Mouse (Mus musculus) E14TG2a.4 (cell line): ENCODE data around the gene Hnrnpa0.

Experiments
- H3K27me3 ChIP-seq: 2 replicates; pipeline ENCODE4 v1.6.1; 2014; ENCODE audit warnings: low read length, control low read depth; ENCODE audit not compliant: insufficient read depth
- H3K36me3 ChIP-seq: 2 replicates; pipeline ENCODE4 v1.6.1; 2014; ENCODE audit warnings: low read length, control low read depth; ENCODE audit not compliant: insufficient read depth
- H3K4me1 ChIP-seq: replicated peaks from 2 replicates; pipeline ENCODE4 v1.6.1; 2014; ENCODE audit warnings: low read depth, low read length, control low read depth
- H3K4me3 ChIP-seq: replicated peaks from 2 replicates; pipeline ENCODE4 v1.5.1; 2014; ENCODE audit warnings: mild to moderate bottlenecking, low read length
- H3K9me3 ChIP-seq: 2 replicates; pipeline ENCODE4 v1.6.1; 2014; ENCODE audit warnings: low read length, control low read depth
- CTCF ChIP-seq: conservative IDR thresholded peaks from 2 replicates; pipeline ENCODE4 v1.5.1; 2014; ENCODE audit warnings: low read length
- NANOG ChIP-seq: IDR thresholded peaks from 2 replicates; pipeline ENCODE4 v1.6.1; 2014; ENCODE audit warnings: borderline replicate concordance, low read length, mixed read lengths
- POU5F1 ChIP-seq: IDR thresholded peaks from 2 replicates; pipeline ENCODE4 v1.6.1; 2014; ENCODE audit warnings: low read length, borderline replicate concordance

The Hnrnpa0 gene

DNA sequence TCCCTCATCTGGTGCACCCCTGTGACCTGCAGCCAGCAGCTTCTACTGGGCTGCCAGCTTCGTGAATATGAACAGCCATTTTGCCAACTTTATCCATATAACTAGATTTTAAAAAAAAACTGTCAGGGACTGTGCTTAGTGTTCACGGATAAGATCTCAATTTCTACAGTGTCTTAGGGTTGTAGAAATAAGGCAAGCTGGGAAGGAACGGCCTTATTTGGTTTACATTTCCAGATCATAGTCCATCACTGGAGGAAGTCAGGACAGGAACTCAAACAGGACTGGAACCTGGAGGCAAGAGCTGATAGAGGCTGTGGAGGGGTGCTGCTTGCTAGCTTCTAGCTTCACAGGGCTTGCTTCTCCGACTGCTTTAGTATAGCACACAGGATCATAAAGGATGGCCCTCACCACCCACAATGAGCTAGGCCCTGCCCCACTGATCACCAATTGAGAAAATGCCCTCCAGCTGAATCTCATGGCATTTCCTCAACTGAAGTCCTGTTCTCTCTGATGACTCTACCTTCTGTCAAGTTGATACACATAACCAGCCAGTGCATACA is 1.4 kb upstream of the Hnrnpa0 start:
- H3K9me3 ChIP-seq = no peaks in the 10 kb centered on the region
- no peaks in the 10 kb centered on the region for H3K27me3 ChIP-seq
- H3K36me3 ChIP-seq = peaks cover 20% of the 10 kb centered on the region
- TF ChIP-seq CTCF (no peak), NANOG (no peak), POU5F1 (no peak)
- H3K4me1 ChIP-seq = peaks cover 38% of the 10 kb centered on the region
- H3K4me3 ChIP-seq = peak overlapping the region; percentile 91

DNA sequence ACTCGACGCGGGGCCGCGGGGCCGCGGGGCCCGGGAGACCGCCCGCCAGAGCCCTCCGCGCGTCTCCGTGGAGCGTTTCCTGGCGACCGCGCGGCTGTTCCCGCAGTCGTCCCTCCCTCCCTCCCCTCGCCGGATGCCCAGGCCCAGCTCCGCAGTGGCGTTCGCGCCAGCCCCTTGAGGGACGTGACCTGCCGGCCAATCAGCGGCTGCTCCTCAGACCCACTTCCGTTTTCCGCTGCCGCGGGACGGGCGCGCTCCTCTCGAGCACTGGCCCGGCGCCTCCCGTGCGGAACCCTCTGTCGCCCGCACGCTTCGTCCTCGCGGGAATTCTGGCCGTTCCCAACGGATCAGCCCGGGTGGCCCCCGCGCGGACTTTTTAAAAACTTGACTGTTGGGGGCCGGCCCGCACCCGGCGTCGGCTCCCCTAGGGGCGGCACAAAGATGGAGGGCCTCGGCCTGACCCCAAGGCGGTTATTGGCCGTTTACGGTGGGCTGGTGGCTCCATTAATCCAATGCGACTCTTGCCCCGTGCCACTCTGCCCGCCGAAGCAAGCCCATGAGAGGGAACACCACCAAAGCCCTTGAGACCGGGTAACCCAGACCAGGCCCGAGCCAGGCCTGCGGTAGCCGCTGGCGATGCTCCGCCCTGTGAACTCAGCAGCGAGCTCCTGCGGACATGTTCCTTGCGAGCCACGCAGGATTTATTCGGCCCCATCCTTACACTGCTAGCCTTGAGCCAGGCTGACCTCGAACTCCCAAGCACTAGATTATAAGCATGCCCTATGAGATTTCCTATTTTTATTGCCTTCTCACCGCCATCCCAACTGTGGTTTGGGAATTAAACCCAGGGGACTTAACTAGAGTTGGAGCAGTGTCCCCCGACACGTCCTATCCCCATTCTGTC is 664 bp upstream of the Hnrnpa0 start:
- Histone ChIP-seq H3K27me3 (no peaks in the 10 kb centered on the region), H3K4me1 (peaks cover 46% of the 10 kb centered on the region), H3K9me3 (no peaks in the 10 kb centered on the region), H3K4me3 (peak overlapping the region; percentile 91), H3K36me3 (peaks cover 23% of the 10 kb centered on the region)
- TF ChIP-seq NANOG (no peak), POU5F1 (no peak), CTCF (no peak)

DNA sequence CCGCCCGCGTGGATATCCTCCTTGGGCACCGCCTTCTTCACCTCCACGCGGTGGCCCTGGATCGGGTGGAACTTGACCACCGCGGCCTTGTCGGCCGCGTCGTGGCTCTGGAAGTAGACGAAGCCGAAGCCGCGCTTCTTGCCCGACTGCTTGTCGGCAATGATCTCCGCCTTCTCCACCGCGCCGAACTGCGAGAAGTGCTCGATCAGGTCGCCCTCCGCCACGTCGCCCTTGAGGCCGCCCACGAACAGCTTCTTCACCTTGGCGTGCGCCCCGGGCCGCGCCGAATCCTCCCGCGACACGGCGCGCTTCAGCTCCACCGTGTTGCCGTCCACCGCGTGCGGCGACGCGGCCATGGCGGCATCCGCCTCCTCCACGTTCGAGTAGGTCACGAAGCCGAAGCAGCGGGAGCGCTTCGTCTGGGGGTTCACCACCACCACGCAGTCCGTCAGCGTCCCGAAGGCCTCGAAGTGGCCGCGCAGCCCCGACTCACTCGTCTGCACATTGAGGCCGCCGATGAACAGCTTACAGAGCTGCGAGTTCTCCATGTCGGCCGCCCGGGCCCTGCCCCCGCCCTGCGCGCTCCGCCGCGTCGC is 492 bp downstream of the Hnrnpa0 start:
- no peaks in the 10 kb centered on the region for H3K9me3 ChIP-seq
- H3K27me3 ChIP-seq = no peaks in the 10 kb centered on the region
- TF ChIP-seq CTCF (no peak), POU5F1 (no peak), NANOG (no peak)
- H3K36me3 ChIP-seq = peaks cover 23% of the 10 kb centered on the region
- peak overlapping the region; percentile 91 for H3K4me3 ChIP-seq
- H3K4me1 ChIP-seq = peaks cover 47% of the 10 kb centered on the region

DNA sequence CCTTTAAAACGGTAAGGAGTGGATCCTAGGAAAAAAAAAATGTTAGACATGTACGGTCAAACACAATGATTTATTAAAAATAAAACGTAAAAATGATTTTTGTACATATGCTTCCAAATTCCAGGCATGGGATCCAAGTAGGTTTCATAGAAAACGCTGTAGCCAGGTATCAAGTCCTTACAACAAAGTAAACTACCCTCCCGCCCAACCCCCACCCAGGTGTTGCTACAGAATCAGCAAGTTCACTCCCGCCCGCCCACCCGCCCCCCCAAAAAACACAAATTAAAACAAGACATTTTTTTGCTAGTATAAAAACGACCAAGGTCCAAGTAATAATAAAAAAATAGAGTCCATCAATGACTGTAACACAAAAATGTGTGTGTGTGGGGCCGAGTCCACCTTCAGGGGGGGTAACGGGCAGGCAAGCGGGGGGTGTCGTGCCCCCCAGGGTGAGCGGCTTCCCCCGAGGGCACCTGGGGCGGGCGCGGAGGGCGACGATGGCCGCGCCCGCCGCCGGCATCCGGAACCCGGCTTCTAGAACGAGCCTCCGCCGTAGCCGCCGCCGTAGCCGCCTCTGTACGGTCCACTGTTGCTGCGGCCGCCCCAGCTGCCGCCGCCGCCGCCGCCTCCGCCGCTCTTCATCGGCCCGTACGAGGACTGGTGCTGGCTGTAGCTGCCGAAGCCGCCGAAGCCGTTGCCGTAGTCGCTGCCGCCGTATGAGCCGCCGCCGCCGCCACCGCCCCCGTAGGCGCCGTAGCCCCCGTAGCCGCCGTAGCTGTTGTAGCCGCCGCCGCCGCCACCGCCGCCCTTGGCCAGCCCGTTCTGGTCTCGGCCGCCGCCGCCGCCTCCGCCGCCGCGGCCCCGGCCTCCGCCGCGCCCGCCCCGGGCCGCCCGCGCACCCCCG is 1.2 kb downstream of the Hnrnpa0 start:
- no peaks in the 10 kb centered on the region for H3K9me3 ChIP-seq
- no peak for TF ChIP-seq NANOG
- TF ChIP-seq POU5F1 = no peak
- no peak for TF ChIP-seq CTCF
- H3K27me3 ChIP-seq = no peaks in the 10 kb centered on the region
- H3K4me1 ChIP-seq = peaks cover 47% of the 10 kb centered on the region
- peak overlapping the region; percentile 91 for H3K4me3 ChIP-seq
- H3K36me3 ChIP-seq = peaks cover 23% of the 10 kb centered on the region

DNA sequence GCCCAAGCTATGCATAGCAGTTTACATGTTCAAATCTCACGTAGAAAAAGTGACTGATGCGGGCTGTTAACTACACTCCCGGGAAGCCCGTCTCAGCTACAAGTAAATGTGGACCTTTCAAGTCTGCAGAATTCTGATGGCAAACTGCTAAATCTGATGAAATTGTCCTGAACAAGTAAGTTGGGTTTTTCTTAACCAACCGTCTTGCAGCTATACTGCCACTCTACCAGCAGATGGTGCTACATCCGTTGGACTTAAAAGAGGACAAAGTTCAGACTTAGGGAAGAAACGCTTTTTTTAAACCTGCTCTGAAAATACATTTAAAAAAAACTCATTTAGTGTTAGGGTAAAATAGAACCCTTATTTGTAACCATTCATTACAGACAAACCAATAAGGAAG is 2.2 kb downstream of the Hnrnpa0 start:
- H3K9me3 ChIP-seq = no peaks in the 10 kb centered on the region
- TF ChIP-seq CTCF = peak; percentile 90
- no peak for TF ChIP-seq NANOG
- TF ChIP-seq POU5F1 = no peak

DNA sequence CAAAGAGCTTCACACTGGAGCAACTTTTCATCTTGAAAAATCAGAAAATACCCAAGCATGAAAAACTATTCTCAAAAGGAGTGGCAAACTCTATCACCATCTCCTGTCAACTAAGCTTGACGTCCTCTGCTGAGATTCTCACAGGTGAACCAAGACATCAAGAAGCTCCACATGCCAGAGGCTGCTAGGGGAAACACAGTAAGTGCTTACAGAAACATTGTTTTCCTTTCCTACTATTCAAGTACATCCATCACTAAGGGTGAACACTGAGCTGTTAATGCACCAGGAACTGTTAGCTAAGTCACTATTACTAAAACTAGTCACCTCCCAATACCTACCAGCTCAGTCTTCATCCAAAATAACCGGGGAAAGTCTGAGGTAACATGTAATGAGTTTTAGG is 3.4 kb downstream of the Hnrnpa0 start:
- no peak for TF ChIP-seq POU5F1
- no peak for TF ChIP-seq NANOG
- TF ChIP-seq CTCF = no peak
- peaks cover 29% of the 10 kb centered on the region for H3K4me1 ChIP-seq
- H3K36me3 ChIP-seq = peaks cover 23% of the 10 kb centered on the region
- H3K9me3 ChIP-seq = no peaks in the 10 kb centered on the region
- no peaks in the 10 kb centered on the region for H3K27me3 ChIP-seq
- H3K4me3 ChIP-seq = no peak overlapping the region

More for the DNA sequence above, 2.2 kb downstream of the Hnrnpa0 start:
- peak overlapping the region; percentile 67 for H3K4me3 ChIP-seq
- H3K4me1 ChIP-seq = peaks cover 38% of the 10 kb centered on the region
- H3K27me3 ChIP-seq = no peaks in the 10 kb centered on the region
- peaks cover 23% of the 10 kb centered on the region for H3K36me3 ChIP-seq

DNA sequence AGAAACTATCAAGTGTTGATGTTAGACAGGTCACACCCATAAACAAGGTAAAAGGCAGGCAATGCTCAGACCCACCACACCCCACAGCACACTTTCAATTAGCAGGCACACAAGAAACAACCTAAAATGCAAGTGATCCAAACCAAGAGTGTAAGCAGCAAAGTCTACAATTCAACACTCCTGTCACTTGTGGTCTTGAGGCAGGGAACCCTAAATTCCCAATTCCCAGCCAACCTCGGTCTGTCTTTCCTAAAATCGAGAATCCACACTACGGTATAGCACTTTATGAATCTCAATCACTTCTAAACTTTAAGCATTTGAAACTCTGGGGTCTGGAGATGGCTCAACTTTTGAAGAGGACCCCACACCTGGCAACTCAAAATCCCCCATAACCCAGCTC is 4.1 kb downstream of the Hnrnpa0 start:
- Histone ChIP-seq H3K4me3 (no peak overlapping the region), H3K9me3 (no peaks in the 10 kb centered on the region), H3K4me1 (peaks cover 23% of the 10 kb centered on the region), H3K27me3 (no peaks in the 10 kb centered on the region), H3K36me3 (peaks cover 23% of the 10 kb centered on the region)
- TF ChIP-seq CTCF = no peak

DNA sequence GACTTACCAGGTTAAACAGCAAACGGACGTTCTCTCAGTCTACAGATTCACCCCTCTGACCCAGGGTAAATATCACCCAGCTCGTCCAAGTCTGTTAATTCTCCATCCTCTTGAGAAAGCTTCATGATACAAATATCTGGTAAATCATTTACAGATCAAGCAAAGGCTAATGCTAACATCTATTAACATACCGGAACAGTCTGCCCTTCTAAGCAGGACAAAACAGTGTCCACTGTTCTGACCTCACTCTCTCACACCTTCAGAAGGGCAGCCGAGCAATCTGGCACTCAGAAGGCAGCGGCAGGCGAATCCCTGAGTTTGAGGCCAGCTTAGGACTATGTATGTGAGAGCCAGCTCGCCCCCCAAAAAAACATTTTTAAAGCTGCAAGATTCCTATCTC is 5.0 kb downstream of the Hnrnpa0 start:
- Histone ChIP-seq H3K4me1 (peaks cover 23% of the 10 kb centered on the region), H3K9me3 (no peaks in the 10 kb centered on the region), H3K27me3 (no peaks in the 10 kb centered on the region), H3K36me3 (peaks cover 23% of the 10 kb centered on the region), H3K4me3 (no peak overlapping the region)
- TF ChIP-seq POU5F1 (no peak), NANOG (no peak), CTCF (no peak)
